Mouse (Mus musculus): Measurements from ENCODE around the gene Swi5. TPM values are rescaled to one million over a fixed set of nuclear protein-coding genes. Genes with fewer than 3 reads are reported as not detected.
A peak's percentile ranks its signal among the peaks of the same experiment; 100 is the strongest.

Gene Swi5
- polyA plus RNA-seq, 1 experiment from 2014 or later = 429 TPM

GRCm38 (mm10) chr2:32260635-32261034 lies 27.2 kb downstream of the Swi5 start:
- peak; percentile 81 for DNase-seq (ENCODE audit: low spot score)

GRCm38 (mm10) chr2:32259657-32260417 lies 28.0 kb downstream of the Swi5 start, which contains the start of gene Uck1:
TSS of gene Uck1 (minus strand) at chr2:32260159.
- DNase-seq (ENCODE audit: low spot score) = peak; percentile 90

GRCm38 (mm10) chr2:32258887-32259533 lies 28.9 kb downstream of the Swi5 start:
- DNase-seq (ENCODE audit: low spot score) = no peak

GRCm38 (mm10) chr2:32256273-32256672 lies 31.6 kb downstream of the Swi5 start:
- DNase-seq (ENCODE audit: low spot score) = no peak

GRCm38 (mm10) chr2:32254563-32254962 lies 33.3 kb downstream of the Swi5 start:
- no peak for DNase-seq (ENCODE audit: low spot score)

- no peak for DNase-seq (ENCODE audit: low spot score)
Observed at GRCm38 (mm10) chr2:32253352-32253751, 34.5 kb downstream of the Swi5 start.

- DNase-seq (ENCODE audit: low spot score) = no peak
Observed at GRCm38 (mm10) chr2:32252658-32253057, 35.2 kb downstream of the Swi5 start.

GRCm38 (mm10) chr2:32251791-32252527 lies 35.9 kb downstream of the Swi5 start:
- no peak for DNase-seq (ENCODE audit: low spot score)

GRCm38 (mm10) chr2:32248377-32249361 lies 39.2 kb downstream of the Swi5 start:
- no peak for DNase-seq (ENCODE audit: low spot score)

- no peak for DNase-seq (ENCODE audit: low spot score)
Observed at GRCm38 (mm10) chr2:32246741-32247140, 41.1 kb downstream of the Swi5 start.

- DNase-seq (ENCODE audit: low spot score) = no peak
Observed at GRCm38 (mm10) chr2:32242986-32243385, 44.9 kb downstream of the Swi5 start.

- DNase-seq (ENCODE audit: low spot score) = peak; percentile 40
Observed at GRCm38 (mm10) chr2:32240591-32240990, 47.3 kb downstream of the Swi5 start.

GRCm38 (mm10) chr2:32238708-32239435 lies 49.0 kb downstream of the Swi5 start:
- no peak for DNase-seq (ENCODE audit: low spot score)

GRCm38 (mm10) chr2:32237571-32237970 lies 50.3 kb downstream of the Swi5 start:
- DNase-seq (ENCODE audit: low spot score) = no peak

GRCm38 (mm10) chr2:32236760-32237487 lies 51.0 kb downstream of the Swi5 start:
- peak; percentile 58 for DNase-seq (ENCODE audit: low spot score)

GRCm38 (mm10) chr2:32235886-32236759 lies 51.8 kb downstream of the Swi5 start, which contains the start of gene Pomt1:
TSS of gene Pomt1 (plus strand) at chr2:32236590.
- DNase-seq (ENCODE audit: low spot score) = peak; percentile 97

- DNase-seq (ENCODE audit: low spot score) = no peak
Observed at GRCm38 (mm10) chr2:32235433-32235832, 52.4 kb downstream of the Swi5 start.

All from thymus, postnatal 0 days (tissue).